Mouse (Mus musculus): ENCODE data around the gene Fam178b. TPM values are rescaled to one million over a fixed set of nuclear protein-coding genes. Genes with fewer than 3 reads are reported as not detected.

Gene Fam178b
- polyA plus RNA-seq, 1 experiment, result not detected

DNA sequence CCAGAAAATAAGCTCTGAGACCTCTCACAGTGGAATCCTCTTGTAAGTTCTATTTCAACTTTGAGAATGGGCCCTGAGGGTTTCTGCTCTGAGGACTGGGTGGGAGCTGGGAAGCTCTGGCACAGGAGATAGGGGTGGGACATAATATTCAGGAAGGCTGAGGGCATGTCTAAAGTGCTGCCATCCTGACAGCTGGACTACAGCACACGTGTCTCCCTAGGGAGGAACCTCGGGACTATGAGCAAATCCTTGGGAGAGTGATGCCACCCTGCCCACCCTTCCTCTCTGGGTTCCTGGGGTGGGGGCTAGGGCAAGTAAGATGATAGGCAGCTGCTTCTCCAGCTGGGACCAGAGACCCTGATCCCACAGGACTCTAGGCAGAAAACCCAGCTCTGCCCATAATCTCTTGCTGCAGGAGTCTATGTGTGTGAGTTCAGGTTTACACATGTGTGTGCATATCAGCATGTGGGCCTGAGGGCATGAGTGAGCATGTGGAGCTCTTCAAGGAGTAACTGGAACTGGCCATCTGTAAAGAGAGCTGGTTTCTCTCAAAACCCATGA is 110.8 kb downstream of the Fam178b start:
- Histone ChIP-seq H3K4me3 (ENCODE audit: insufficient read depth, low read length) (no peak overlapping the region), H3K4me1 (ENCODE audit: control insufficient read depth, insufficient read depth, low read length) (peaks cover 55% of the 10 kb centered on the region), H3K27ac (ENCODE audit: insufficient read depth, low read depth, low read length) (no peak overlapping the region)
- TF ChIP-seq CTCF (IDR thresholded peaks at IDR 0.05; ENCODE audit: low read depth, low read length) (no peak), POLR2A (IDR thresholded peaks at IDR 0.05; ENCODE audit: borderline replicate concordance, low read depth, low read length) (no peak)

DNA sequence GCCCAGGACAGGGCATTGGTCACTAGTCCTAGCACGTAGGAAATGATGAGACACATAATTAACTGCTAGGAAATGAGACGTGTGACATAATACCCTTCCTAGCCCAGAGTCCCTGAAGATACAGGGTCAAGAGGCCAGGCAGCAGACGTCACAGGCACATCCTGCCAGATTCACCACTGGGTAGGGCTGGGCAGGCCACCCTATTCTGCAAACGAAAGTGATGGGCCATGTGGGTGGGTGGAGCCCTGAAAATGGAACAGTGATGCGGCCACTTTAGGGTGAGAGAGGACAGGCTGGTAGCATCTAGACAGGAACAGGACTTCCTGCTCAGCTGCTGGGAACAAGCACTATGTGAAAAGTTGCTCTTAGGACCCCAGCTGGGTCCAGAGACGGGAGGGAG is 111.4 kb downstream of the Fam178b start:
- no peak for TF ChIP-seq CTCF (IDR thresholded peaks at IDR 0.05; ENCODE audit: low read depth, low read length)
- no peak for TF ChIP-seq POLR2A (IDR thresholded peaks at IDR 0.05; ENCODE audit: borderline replicate concordance, low read depth, low read length)
- Histone ChIP-seq H3K27ac (ENCODE audit: insufficient read depth, low read depth, low read length) (peak overlapping the region; percentile 14), H3K4me1 (ENCODE audit: control insufficient read depth, insufficient read depth, low read length) (peaks cover 61% of the 10 kb centered on the region), H3K4me3 (ENCODE audit: insufficient read depth, low read length) (no peak overlapping the region)

DNA sequence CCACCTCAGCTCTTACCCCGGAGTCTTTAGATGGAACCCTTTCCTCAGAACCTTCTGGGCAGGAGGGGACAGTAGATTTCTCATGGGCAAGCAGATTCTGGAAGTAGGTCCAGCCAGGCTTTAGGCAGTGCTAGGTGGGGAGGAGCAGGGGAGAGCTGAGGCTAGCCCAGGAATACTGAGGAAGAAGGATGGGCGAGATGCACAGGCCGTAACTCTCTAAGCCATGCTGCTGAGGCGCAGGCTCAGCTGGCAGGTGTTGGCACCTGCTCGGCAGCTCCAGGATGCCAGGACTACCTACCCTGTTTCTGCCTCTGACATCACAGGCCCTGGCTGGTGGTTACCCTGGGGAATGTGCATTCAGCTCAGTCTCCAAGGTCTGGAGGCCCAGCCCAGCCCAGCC is 112.7 kb downstream of the Fam178b start:
- H3K4me3 ChIP-seq (ENCODE audit: insufficient read depth, low read length), result no peak overlapping the region
- TF ChIP-seq POLR2A (IDR thresholded peaks at IDR 0.05; ENCODE audit: borderline replicate concordance, low read depth, low read length) (no peak), CTCF (IDR thresholded peaks at IDR 0.05; ENCODE audit: low read depth, low read length) (no peak)
- no peak overlapping the region for H3K27ac ChIP-seq (ENCODE audit: insufficient read depth, low read depth, low read length)
- H3K4me1 ChIP-seq (ENCODE audit: control insufficient read depth, insufficient read depth, low read length), result peaks cover 69% of the 10 kb centered on the region

DNA sequence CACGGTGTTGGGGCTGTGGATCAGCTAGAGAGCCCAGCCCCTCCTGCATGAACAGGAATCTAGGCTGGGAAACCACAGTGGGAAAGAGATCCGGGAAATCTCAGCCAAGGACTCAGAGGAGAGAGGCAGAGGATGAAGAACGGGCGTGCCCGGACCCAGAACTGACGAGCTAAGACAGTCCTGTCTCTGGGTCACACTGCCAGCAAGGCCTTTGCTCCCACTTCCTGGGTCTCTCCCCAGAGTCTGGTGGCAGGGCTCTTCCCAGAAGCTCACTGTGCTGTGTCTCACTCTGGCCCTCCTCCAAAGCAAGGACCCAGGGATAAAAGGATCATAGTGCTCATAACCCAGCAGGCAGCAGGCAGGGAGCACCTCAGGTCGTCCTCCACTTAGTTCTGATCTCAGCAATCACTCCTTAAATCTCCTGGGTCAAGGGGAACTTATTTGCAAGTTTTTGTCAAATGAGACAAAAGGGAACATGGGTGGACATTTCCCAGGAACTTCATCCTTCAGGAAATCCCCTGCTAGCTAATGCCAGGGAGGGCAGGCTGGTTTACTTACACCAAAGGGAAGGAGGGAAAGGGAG is 113.2 kb downstream of the Fam178b start:
- no peak overlapping the region for H3K4me3 ChIP-seq (ENCODE audit: insufficient read depth, low read length)
- peaks cover 75% of the 10 kb centered on the region for H3K4me1 ChIP-seq (ENCODE audit: control insufficient read depth, insufficient read depth, low read length)
- no peak for TF ChIP-seq POLR2A (IDR thresholded peaks at IDR 0.05; ENCODE audit: borderline replicate concordance, low read depth, low read length)
- TF ChIP-seq CTCF (IDR thresholded peaks at IDR 0.05; ENCODE audit: low read depth, low read length), result no peak
- H3K27ac ChIP-seq (ENCODE audit: insufficient read depth, low read depth, low read length), result peak overlapping the region; percentile 44

DNA sequence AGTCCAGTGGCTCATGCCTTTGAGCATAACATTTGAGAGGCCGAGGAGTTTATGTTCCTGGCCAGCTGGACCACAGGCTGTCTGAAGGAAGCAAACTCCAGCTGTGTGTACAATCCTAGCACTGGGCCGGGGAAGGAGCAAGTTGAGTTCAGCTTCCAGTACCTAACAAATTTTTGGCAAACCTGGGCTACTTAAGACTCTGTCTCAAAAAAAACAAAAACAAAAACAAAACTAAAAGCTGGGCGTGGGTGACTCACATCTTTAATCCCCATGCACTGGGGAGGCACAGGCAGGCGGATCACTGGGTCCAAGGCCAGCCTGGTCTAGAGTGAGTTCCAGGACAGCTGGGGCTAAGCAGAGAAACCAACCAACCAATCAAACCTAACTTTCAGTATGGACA is 114.2 kb downstream of the Fam178b start:
- H3K27ac ChIP-seq (ENCODE audit: insufficient read depth, low read depth, low read length), result peak overlapping the region; percentile 16; the same call in 1 of the 2 replicates
- TF ChIP-seq POLR2A (IDR thresholded peaks at IDR 0.05; ENCODE audit: borderline replicate concordance, low read depth, low read length), result no peak
- TF ChIP-seq CTCF (IDR thresholded peaks at IDR 0.05; ENCODE audit: low read depth, low read length), result no peak
- H3K4me1 ChIP-seq (ENCODE audit: control insufficient read depth, insufficient read depth, low read length), result peaks cover 78% of the 10 kb centered on the region
- no peak overlapping the region for H3K4me3 ChIP-seq (ENCODE audit: insufficient read depth, low read length)

DNA sequence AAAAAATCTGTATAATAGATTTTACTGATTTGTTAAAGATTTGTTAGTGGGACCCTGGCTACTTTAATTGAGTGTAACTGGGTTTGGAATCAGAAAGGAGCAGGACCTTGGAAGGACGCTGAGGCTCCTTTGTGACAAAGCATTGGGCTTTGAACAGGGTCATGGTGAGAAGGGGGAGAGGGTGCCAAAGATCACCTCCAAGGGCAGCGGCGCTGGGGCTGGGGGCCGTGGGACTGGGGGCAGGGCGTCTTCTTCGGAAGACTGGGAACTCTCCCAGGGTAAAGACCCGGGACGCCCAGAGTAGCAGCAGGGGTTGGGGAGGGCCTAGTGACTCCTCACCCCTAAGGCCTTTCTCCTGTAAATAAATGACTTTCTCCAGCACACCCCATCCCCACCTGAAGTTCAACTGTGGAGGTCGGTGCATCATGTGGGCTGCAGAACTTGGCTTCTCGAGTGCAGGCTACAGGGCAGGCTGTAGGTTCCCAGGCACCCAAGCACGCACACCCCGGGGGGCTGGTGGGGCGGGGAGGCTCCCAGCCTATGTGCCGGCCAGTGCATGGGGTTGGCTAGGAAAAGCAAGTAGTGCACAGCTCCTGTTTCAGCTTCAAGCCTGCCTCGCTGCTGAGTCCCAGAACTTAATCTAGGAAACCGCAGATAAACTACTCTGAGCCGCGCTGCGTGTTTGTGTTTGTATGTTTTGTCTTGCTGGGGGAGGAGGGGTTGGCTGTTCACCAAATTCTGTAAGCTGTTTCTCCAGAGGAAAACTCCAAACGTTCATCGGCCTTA is 115.0 kb downstream of the Fam178b start:
- no peak for TF ChIP-seq POLR2A (IDR thresholded peaks at IDR 0.05; ENCODE audit: borderline replicate concordance, low read depth, low read length)
- no peak for TF ChIP-seq CTCF (IDR thresholded peaks at IDR 0.05; ENCODE audit: low read depth, low read length)
- Histone ChIP-seq H3K4me1 (ENCODE audit: control insufficient read depth, insufficient read depth, low read length) (peaks cover 77% of the 10 kb centered on the region), H3K27ac (ENCODE audit: insufficient read depth, low read depth, low read length) (no peak overlapping the region)

DNA sequence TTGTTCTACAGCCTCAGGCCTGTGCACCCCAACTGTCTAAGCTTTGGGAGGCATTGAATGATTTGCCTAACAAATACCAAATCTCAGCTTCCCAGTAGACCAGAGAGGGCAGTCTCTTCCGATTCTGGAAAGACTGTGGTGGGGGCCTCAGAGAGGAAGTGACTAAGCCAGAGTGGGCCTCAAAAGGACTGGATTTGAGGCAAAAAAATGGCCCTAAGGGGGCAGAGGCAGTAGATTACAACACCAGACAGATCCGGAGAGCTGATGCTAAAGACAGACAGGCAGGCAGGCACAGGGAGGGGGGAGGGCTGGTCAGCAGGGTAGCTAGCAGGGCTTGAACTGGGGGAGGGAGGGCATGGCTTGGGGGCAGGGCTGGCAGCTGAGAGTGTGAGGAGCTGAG is 116.6 kb downstream of the Fam178b start:
- Histone ChIP-seq H3K4me3 (ENCODE audit: insufficient read depth, low read length) (no peak overlapping the region), H3K27ac (ENCODE audit: insufficient read depth, low read depth, low read length) (peak overlapping the region; percentile 17), H3K4me1 (ENCODE audit: control insufficient read depth, insufficient read depth, low read length) (peaks cover 63% of the 10 kb centered on the region)
- TF ChIP-seq CTCF (IDR thresholded peaks at IDR 0.05; ENCODE audit: low read depth, low read length) (no peak), POLR2A (IDR thresholded peaks at IDR 0.05; ENCODE audit: borderline replicate concordance, low read depth, low read length) (no peak)

More for the DNA sequence above, 115.0 kb downstream of the Fam178b start:
- H3K4me3 ChIP-seq (ENCODE audit: insufficient read depth, low read length), result no peak overlapping the region

DNA sequence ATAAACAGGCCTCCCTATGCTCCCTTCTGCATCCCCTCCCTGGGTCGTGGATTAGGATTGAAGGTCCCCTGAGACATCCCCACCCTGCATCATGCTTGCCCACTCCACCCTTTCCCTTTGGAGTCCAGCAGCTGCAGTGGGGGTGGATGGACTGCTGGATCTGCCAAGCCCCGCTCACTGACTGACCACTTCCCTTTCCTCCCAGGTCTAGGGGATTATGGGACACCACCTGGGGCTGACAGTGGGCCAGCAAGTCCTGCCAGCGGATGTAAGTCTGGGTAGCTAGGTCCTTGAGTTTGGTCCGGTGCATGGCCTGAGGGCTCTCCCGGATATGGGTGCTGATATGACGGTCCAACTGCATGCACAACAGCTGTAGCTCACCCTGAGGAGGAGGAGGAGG is 118.9 kb downstream of the Fam178b start:
- Histone ChIP-seq H3K27ac (ENCODE audit: insufficient read depth, low read depth, low read length) (no peak overlapping the region), H3K4me3 (ENCODE audit: insufficient read depth, low read length) (no peak overlapping the region), H3K4me1 (ENCODE audit: control insufficient read depth, insufficient read depth, low read length) (peaks cover 43% of the 10 kb centered on the region)
- TF ChIP-seq CTCF (IDR thresholded peaks at IDR 0.05; ENCODE audit: low read depth, low read length) (no peak), POLR2A (IDR thresholded peaks at IDR 0.05; ENCODE audit: borderline replicate concordance, low read depth, low read length) (no peak)

DNA sequence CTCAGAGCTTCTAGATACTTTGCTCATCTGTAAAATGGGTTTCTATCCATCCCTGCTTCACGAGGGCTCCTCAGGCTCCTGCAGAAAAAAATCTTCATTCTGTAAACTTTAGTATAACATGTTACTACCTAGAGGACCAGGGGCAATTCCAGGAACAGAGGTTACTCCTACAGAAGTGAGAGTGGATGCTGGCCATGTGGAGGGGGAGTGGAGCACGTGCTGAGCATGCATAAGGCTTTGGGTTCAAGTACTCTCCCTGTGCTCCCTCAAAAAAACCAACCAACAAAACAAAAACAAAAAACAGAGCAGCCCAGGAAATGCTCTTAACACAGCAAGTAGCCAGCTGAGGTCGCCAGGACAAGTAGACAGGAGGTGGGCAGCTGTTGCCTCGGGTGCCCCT is 119.4 kb downstream of the Fam178b start:
- H3K4me1 ChIP-seq (ENCODE audit: control insufficient read depth, insufficient read depth, low read length), result peaks cover 40% of the 10 kb centered on the region
- no peak overlapping the region for H3K4me3 ChIP-seq (ENCODE audit: insufficient read depth, low read length)
- no peak overlapping the region for H3K27ac ChIP-seq (ENCODE audit: insufficient read depth, low read depth, low read length)
- no peak for TF ChIP-seq CTCF (IDR thresholded peaks at IDR 0.05; ENCODE audit: low read depth, low read length)

DNA sequence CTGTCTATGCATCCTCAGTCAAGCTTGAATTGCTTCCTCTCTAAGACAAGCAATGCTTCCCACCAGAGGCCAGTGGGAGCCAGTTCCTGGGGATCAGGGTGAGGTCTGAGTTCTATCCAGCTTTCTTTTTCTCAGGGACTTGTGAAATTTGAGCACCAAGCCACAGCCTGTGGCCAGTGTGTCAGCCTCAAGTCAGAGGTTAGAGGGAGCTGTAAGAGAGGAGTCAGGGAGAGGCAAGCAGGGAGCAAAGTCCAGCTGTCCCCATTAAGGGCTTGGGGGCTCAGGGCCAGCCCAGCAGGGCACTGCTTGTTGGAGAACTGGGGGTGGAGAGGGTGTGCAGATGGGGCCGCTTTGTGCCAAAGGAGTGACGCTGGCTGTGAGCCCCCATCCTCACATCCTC is 119.8 kb downstream of the Fam178b start:
- Histone ChIP-seq H3K27ac (ENCODE audit: insufficient read depth, low read depth, low read length) (no peak overlapping the region), H3K4me3 (ENCODE audit: insufficient read depth, low read length) (no peak overlapping the region), H3K4me1 (ENCODE audit: control insufficient read depth, insufficient read depth, low read length) (peaks cover 42% of the 10 kb centered on the region)
- no peak for TF ChIP-seq CTCF (IDR thresholded peaks at IDR 0.05; ENCODE audit: low read depth, low read length)
- no peak for TF ChIP-seq POLR2A (IDR thresholded peaks at IDR 0.05; ENCODE audit: borderline replicate concordance, low read depth, low read length)

All from bone marrow macrophage, adult 2 months (primary cell).